Mouse (Mus musculus) G1E (cell line): ENCODE measurements around the gene Vps13a. TPM values are rescaled to one million over a fixed set of nuclear protein-coding genes. Genes with fewer than 3 reads are reported as not detected.

Experiments used
- ATAC-seq: 2 replicates; pipeline ENCODE4 v1.8.0; 2016; ENCODE audit warnings: mild to moderate bottlenecking; ENCODE audit not compliant: insufficient number of reproducible peaks, poor library complexity, low FRiP score, severe bottlenecking; ENCODE audit errors: extremely low read depth
- DNase-seq: peaks from one replicate; pipeline ENCODE4 v3.0.0; 2012; ENCODE audit warnings: low spot score
- H3K27me3 ChIP-seq: 2 replicates; pipeline ENCODE4 v1.6.1; 2012; ENCODE audit warnings: mild to moderate bottlenecking, low read length, inconsistent platforms; ENCODE audit not compliant: insufficient read depth
- H3K36me3 ChIP-seq: replicated peaks from 2 replicates; pipeline ENCODE3; 2012; ENCODE audit warnings: mild to moderate bottlenecking, inconsistent platforms
- H3K4me1 ChIP-seq: 2 replicates; pipeline ENCODE4 v1.6.1; 2012; ENCODE audit warnings: low read depth, low read length, inconsistent platforms, mixed read lengths; ENCODE audit not compliant: insufficient read depth
- H3K4me3 ChIP-seq: 2 replicates; pipeline ENCODE4 v1.5.1; 2012; ENCODE audit warnings: low read depth, mild to moderate bottlenecking, inconsistent platforms, low read length, moderate library complexity, mixed read lengths
- H3K9me3 ChIP-seq: replicated peaks from 2 replicates; pipeline ENCODE4 v1.6.1; 2012; ENCODE audit warnings: inconsistent platforms
- CTCF ChIP-seq: IDR thresholded peaks from 2 replicates; pipeline ENCODE4 v1.5.1; 2012; ENCODE audit warnings: low read depth, low read length, inconsistent platforms, mixed read lengths
- GATA1 ChIP-seq: IDR thresholded peaks from 2 replicates; pipeline ENCODE4 v1.6.1; 2012; ENCODE audit warnings: borderline replicate concordance, low read length, inconsistent platforms, mixed read lengths
- GATA2 ChIP-seq: IDR thresholded peaks from 2 replicates; pipeline ENCODE4 v1.6.1; 2012; ENCODE audit warnings: low read depth, low read length, inconsistent platforms, borderline replicate concordance
- POLR2AphosphoS5 ChIP-seq: IDR thresholded peaks from 2 replicates; pipeline ENCODE4 v1.6.1; 2012; ENCODE audit warnings: low read depth, low read length, inconsistent platforms; ENCODE audit not compliant: insufficient replicate concordance
- TAL1 ChIP-seq: conservative IDR thresholded peaks from 2 replicates; pipeline ENCODE4 v1.6.1; 2012; ENCODE audit warnings: low read depth, low read length, inconsistent platforms, mixed read lengths
- polyA plus RNA-seq: library from polyadenylated mRNA; stranded (reverse); fragments of >175 nt; gene quantifications from 2 replicates; pipeline ENCODE4 v1.2.3, GENCODE M21; 2012
- total RNA-seq, 2 experiments: library from RNA; stranded (forward) in 1 of 2; stranded (reverse) in 1 of 2; fragments of 200-1000 nt in 1 of 2; fragments of >200 nt in 1 of 2; fragmentation: Nextera tagmentation in 1 of 2; gene quantifications; 2 replicates each; pipeline ENCODE4 v1.2.3; 2014 to 2017

Vps13a gene
- total and polyA plus RNA-seq, 3 experiments, result 4.7 to 125 (median 89.9) TPM

DNA sequence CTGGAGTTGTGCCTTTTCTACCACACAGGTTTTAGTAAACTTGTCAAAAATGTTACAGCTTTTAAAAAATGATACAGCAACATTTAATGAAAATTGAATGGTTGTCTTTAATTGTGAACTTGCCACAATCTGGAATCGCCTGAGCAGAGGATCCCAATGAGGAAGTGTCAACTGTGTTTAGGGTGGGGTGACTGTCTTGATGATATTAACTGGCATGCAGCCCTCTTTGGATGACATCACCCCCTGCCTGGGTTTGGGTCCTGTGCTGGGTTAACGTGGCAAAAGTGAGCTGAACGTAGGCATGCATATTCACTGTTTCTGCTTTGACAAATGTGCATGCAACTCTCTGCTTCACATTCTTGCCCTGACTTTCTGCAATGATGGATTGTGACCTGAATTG lies 27.6 kb downstream of the Vps13a start:
- Histone ChIP-seq H3K27me3 (no peaks in the 10 kb centered on the region), H3K9me3 (no peaks in the 10 kb centered on the region), H3K4me3 (no peak overlapping the region), H3K36me3 (peaks cover 39% of the 10 kb centered on the region), H3K4me1 (peaks cover 5% of the 10 kb centered on the region; the same call in 1 of the 2 replicates)
- TF ChIP-seq TAL1 (no peak), GATA2 (no peak), POLR2AphosphoS5 (no peak)
- no peak for DNase-seq
- ATAC-seq, result no peak

DNA sequence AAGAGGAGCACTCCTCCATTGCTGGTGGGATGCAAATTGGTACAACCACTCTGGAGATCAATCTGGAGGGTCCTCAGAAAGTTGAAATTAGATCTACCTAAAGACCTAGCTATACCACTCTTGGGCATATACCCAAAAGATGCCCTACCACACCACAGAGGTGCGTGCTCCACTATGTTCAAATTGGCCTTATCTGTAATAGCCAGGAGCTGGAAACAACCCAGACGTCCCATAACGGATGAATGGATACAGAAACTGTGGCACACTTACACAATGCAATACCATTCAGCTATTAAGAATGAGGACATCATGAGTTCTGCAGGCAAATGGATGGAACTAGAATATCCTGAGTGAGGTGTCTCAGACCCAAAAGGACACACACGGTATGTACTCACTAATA lies 43.9 kb downstream of the Vps13a start:
- no peak for ATAC-seq
- H3K36me3 ChIP-seq, result peaks cover 57% of the 10 kb centered on the region
- TF ChIP-seq GATA2 (no peak), POLR2AphosphoS5 (no peak), GATA1 (no peak), TAL1 (no peak), CTCF (no peak)

DNA sequence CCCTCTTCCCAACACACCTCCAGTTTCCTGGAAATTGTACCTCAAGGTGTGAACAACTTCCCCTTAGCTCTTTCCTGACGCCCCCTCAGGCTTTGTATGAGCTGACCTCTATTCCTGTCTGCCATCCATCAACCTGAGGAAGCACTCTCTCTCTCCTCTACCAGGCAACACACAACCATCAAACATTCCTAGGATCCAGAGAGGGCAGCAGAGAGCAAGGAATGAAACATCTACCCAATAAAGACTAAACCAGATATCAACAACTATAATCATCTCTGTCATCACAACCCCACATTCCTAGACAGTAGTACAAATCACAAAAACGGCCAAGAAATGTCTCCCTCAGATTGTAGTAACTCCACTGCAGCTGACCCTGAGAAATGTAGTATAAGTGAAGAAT lies 52.0 kb downstream of the Vps13a start:
- TF ChIP-seq POLR2AphosphoS5 (no peak), GATA1 (no peak), TAL1 (no peak), CTCF (no peak), GATA2 (no peak)
- no peak for ATAC-seq
- Histone ChIP-seq H3K9me3 (no peaks in the 10 kb centered on the region), H3K4me1 (no peaks in the 10 kb centered on the region), H3K27me3 (no peaks in the 10 kb centered on the region), H3K4me3 (no peak overlapping the region), H3K36me3 (peaks cover 45% of the 10 kb centered on the region)
- DNase-seq, result no peak

More for the DNA sequence above, 43.9 kb downstream of the Vps13a start:
- Histone ChIP-seq H3K27me3 (no peaks in the 10 kb centered on the region), H3K4me1 (peaks cover 10% of the 10 kb centered on the region; the same call in 1 of the 2 replicates), H3K4me3 (no peak overlapping the region), H3K9me3 (no peaks in the 10 kb centered on the region)
- no peak for DNase-seq

DNA sequence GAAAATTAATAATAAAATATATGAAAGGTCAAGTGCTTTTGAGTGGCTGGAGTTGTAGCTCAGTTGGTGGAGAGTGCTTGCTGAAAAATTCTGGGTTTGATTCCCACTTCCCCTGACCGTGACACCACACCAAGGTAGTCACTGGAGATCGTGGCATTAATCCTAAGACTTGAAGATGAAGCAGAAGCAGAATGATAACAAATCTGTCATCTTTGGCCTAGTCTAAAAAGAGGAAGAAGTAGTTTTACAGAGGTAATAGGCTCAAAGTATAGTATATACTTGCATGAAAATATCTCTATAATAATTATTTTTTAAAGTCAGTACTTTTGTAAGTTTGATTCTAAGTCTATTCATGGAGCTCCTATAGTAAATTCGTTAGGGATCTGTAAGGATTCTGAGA lies 65.5 kb downstream of the Vps13a start:
- peaks cover 32% of the 10 kb centered on the region for H3K36me3 ChIP-seq
- H3K4me1 ChIP-seq, result no peaks in the 10 kb centered on the region
- H3K4me3 ChIP-seq, result no peak overlapping the region
- H3K9me3 ChIP-seq, result no peaks in the 10 kb centered on the region
- ATAC-seq (no peak), DNase-seq (no peak)
- H3K27me3 ChIP-seq, result no peaks in the 10 kb centered on the region
- no peak for TF ChIP-seq TAL1
- TF ChIP-seq GATA1, result no peak
- TF ChIP-seq GATA2, result no peak
- TF ChIP-seq CTCF, result no peak
- TF ChIP-seq POLR2AphosphoS5, result no peak

DNA sequence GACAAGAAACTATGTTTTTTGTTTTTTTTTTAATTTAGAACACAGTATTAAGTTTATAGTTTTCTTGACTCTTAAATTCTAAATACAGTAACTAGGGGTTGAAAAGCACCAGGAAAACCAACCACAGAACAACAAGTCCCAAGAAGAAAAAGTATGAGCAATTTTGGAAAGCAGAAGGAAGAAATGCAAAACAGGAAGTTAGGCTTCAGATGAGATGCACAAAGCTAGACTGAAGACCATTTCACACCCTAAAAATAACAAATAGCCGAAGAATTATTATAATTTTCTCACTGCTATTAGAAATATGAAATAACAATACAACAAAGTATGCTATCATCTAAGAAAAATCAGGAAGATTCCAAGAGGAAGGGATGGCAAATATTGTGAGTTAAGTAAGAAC lies 78.9 kb downstream of the Vps13a start:
- Histone ChIP-seq H3K4me1 (no peaks in the 10 kb centered on the region), H3K36me3 (peaks cover 18% of the 10 kb centered on the region), H3K9me3 (no peaks in the 10 kb centered on the region), H3K27me3 (no peaks in the 10 kb centered on the region), H3K4me3 (no peak overlapping the region)
- DNase-seq, result no peak
- TF ChIP-seq CTCF, result no peak
- TF ChIP-seq TAL1, result no peak
- no peak for TF ChIP-seq GATA1
- no peak for TF ChIP-seq POLR2AphosphoS5
- TF ChIP-seq GATA2, result no peak
- ATAC-seq, result no peak

DNA sequence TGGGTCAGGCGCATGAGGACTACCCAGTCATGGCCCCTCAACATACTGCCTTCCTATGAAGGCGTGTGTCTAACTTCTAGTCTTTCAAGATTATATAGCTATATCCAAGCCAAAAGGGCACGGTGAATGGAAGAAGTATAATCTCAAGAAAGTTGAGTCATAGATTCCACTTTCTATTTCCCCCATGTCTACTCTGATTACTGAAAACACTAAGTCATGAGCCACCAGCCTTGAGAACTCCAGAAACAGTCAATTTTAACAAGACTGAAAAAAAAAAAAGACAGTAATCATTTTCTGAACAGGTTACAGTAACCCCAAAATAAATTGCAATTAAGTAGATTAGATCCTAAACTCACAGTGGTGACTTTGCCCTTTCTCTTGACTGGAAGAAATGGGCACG lies 95.8 kb downstream of the Vps13a start:
- Histone ChIP-seq H3K4me1 (no peaks in the 10 kb centered on the region), H3K9me3 (no peaks in the 10 kb centered on the region), H3K27me3 (no peaks in the 10 kb centered on the region), H3K4me3 (no peak overlapping the region), H3K36me3 (peaks cover 51% of the 10 kb centered on the region)
- ATAC-seq (no peak), DNase-seq (no peak)
- TF ChIP-seq GATA1 (no peak), CTCF (no peak), POLR2AphosphoS5 (no peak), GATA2 (no peak), TAL1 (no peak)

DNA sequence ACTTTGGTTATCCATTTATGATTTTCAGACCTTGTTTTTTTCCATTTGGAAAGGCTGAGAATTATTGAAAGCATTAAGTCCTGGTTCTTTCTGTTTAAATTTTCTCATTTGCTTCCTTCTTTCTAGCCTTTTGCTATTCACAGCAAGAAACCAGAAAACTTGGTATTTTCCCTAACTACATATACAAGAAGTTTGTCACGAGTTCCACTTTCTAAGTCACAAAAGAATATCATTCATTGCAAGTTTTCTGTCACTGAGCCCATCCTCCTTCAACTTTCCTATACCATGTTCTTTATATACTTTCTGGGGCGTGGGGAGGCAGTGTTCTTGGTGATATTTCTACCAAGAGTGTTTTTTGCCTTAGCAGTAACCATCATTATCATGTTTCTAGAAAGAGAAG lies 96.5 kb downstream of the Vps13a start:
- no peak for TF ChIP-seq CTCF
- TF ChIP-seq GATA1, result no peak
- TF ChIP-seq TAL1, result no peak
- TF ChIP-seq GATA2, result no peak
- no peak for TF ChIP-seq POLR2AphosphoS5
- ATAC-seq, result no peak

More for the DNA sequence above, 96.5 kb downstream of the Vps13a start:
- DNase-seq, result no peak
- H3K36me3 ChIP-seq, result peaks cover 49% of the 10 kb centered on the region
- H3K27me3 ChIP-seq, result no peaks in the 10 kb centered on the region
- H3K4me3 ChIP-seq, result no peak overlapping the region
- H3K9me3 ChIP-seq, result no peaks in the 10 kb centered on the region
- no peaks in the 10 kb centered on the region for H3K4me1 ChIP-seq
